Mouse (Mus musculus) adrenal gland, postnatal 14 days (tissue): ENCODE measurements at regions not wholly inside any gene's neighbourhood (a gene's known extent, or its start where the extent isn't known, plus 50 kb on each side); places are given as distances from the start of the nearest gene placed in this dataset.
A peak's percentile ranks its signal among the peaks of the same experiment; 100 is the strongest.

Source experiments
- DNase-seq: peaks from one replicate; pipeline ENCODE4 v3.0.0; 2021; ENCODE audit warnings: mixed read lengths

DNA sequence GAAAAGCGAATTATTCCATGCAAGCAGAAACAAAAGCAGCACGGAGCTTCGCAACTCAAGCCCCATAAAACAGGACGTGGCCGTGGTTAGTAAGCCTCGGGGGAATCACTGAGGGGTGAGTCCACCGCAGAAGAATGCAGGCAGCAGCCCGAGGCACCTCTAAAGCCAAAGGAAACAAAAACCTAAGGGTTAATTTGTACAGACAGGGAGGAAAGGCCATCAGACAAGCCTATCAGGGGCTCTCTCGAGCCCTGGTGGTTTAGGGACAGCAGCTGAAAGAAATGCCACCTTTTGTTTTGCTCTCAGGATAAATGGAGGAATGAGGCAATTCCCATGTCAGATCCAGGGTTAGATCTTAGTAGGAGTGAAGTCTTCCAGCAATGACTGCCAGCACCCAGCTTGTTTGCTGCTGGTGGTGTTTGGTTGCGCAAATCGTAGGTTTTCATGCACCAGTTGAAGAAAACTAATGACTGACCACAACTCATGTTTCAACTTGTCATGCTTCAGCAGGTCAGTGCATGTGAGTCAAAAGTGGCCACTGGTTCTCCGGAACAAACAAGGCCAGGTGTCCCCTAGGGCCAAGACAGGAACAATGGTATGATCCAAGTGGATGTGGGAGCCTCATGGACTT is 173.9 kb upstream of the Dapk1 start:
- DNase-seq = peak; percentile 44

DNA sequence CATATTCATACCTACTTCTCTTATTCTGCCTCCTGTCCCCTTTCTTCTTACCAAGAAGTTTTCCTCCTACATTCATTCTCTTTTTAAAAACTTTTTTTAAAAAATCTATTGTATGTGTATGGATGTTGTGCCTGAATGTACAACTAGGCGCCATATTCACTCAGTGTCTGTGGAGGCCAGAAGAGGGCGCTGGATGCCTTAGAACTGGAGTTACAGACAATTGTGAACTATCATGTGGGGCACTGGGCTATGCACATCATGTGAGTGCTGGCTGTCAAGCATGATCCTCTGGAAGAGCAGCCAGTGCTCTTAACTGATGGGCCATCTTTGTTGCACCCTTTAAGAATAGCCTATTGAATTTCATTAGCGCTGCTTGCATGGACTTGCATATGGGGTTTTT is 172.6 kb upstream of the Dapk1 start:
- DNase-seq = peak; percentile 24

DNA sequence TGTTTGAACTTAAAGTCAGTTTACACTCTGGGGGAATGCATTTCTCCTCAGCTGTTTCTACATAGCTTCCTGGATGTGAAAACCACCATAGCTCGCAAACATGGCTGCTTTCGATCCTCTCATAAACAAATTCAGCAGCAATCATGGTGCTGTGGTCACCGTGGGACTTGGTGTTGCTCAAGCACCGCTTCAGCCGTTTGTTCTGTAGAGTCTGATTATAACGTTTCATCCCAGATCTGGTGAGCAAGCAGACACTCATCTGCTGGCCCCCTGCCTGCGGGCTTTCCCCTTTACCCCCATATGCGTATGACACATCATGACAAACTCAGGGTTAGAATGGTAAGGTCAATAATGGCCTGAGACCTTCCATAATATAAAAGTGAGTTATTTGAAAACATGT is 170.3 kb upstream of the Dapk1 start:
- DNase-seq = peak; percentile 61

DNA sequence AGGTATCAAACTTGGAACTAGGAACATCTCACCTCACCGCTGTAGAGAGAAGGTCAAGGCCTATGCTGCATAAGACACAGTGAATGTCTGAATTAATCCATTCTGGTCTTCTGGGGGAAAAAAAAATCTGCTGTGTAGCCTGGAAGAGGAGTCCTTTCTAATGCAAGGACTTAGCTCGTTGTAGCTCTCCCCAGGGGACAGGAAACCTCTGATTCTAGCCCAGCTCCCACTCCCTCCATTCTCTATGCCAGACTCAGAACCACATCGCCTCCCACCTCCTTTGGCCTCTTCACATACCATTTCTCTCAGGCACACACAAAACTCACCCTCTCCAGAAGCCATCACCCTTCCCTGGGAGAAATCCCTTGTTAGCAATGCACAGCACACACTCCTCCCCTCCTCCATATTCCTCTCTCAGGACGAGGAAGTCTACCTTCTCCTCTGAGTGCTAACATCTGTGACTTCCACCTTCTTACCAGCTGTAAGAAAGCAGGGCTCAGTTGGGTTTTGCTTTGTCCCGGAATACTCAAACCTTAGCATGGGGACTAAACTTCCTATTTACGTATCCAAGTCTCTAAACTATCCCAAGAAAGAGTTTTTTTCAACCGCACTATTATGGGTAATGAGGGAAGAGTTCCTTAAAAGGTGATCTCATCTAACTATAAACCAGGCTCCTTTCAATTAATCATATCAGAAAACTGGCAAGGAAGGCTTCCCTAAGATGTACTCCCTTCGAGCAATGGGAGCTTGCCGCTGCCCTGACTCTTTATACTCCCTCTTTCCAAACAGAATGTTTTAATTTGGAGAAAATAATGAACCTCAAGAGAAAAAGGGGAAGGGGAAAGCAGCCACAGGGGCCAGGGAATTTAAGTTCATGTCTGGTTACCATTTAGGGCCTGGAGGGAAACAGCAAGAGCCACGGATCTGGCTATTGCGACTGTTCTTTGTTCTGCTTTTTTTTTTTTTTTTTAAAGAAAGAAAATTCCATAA is 167.2 kb upstream of the Dapk1 start:
- no peak for DNase-seq

DNA sequence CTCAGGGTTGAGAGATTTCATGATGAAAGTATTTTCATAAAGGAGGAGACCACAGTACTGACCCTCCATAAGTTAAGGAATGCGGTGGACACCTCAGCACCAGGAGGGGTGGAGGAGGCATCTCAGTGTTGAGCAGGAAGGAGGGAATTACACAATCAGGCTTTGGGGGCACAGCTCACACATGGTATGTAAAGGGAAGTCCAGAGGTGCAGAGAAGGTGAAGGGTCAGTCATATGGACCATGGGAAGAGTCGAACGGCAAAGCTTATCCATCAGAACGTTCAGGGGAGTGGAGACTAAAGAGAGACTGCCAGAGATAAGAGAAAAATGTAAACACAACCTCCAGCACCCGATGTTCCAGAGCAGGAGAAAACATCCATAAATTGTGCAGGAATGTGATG is 166.4 kb upstream of the Dapk1 start:
- no peak for DNase-seq

DNA sequence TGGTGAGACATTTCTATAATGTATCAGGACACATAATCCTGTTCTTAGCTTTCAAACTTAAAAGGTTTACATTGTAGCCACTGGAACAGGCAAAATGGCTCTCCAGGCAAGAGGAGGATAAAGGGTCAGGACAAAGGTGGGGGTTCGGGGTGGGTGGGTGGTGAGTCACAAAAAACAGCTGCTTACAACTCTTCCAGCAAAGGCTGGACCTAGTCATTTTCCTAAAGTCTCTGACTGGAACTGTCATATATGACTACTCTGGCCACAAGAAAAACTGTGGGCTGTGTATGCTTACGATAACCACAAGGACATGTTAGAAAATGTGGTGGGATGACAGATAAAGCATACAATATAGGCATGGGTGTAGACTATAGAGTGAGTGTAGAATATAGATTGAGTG is 163.6 kb upstream of the Dapk1 start:
- no peak for DNase-seq

DNA sequence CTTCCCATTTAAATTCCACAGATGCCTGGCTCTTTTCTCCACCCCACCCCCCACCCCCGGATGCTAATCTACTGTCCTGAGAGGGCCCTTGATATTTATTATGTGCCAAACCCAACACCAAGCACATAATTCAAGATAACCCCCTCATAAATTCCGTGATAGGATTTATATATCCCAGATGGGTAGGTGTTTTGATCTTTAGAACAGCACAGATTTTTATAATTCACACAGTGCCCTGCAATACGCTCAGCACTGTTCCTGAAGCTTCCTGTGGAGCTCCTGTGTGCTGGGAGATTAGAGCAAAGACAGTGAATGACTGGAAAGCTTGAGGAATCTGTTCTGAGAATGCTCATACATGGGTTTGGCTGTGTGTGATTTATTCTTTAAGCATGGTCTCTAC is 161.2 kb upstream of the Dapk1 start:
- DNase-seq = no peak

DNA sequence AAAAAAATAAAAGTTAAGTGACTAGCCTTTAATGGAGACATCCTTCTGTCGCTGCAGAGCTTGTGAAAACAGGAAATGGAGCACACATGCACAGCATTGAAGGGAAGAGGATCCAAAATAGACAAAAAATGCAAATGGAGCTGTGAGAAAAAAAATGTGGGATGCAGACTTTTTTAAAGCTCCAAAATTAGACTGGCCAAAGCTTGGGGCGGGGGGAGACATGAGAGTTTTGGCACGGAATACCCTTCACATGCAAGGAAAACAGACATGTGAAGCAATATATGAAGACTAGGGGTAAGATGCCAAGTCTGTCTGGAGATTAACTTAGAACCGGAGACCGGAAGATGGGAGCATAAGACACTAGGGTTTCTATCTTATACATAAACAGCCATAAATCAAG is 156.6 kb upstream of the Dapk1 start:
- DNase-seq = no peak

DNA sequence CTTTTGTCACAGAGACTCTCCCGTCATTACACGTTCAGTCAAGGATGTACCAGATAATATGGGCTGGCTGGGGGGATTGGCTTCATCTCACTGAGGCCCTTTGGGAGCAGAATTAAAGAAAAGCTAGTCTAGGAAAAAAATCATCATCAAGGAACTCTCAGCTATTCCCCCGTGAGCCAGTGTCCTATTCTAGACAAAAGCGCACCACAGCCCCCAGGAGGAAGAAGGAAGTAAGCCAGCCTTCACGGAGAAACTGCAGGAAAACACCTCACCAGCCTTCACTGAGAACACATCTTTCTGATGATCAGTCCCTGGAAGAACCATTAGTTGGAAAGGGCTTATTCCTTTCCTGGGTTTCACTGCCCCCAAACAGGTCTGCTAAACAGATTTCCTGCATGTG is 154.8 kb upstream of the Dapk1 start:
- no peak for DNase-seq

DNA sequence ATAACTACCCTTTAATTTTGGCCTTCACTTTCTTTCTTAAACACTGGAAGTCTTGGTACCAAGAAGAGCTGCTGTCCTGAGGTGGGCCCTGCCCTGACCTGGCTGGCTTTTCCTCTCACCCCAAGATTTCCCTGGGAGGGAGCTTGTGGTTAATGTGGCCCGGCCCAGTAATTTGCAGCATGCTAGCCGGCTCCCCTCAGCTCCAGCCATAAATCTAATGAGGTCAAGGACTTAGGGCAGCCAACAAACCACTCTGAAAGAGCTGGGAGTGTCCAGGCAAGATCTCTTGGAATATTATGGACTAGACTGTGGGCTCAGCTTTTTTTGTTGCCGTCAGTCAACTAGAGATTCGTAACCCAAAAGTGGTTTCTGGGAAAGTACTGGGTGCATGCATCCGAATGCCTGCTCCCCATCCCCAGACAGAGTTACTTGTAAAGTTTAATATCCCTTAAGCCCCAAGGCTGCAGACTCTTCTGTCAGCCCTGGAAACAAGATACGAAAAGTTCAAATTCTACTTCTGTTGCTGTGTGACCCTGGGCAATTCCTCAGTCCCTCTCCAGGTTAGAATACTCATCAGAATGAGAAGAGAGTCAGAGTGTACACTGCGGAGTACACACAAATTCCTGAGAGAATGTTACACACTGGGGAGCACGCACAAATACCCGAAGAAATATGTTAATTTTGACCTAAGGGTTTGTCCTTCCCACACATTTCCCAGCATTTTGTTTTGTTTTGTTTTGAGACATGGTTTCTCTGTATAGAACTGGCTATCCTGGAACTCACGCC is 150.8 kb upstream of the Dapk1 start:
- peak; percentile 62 for DNase-seq

DNA sequence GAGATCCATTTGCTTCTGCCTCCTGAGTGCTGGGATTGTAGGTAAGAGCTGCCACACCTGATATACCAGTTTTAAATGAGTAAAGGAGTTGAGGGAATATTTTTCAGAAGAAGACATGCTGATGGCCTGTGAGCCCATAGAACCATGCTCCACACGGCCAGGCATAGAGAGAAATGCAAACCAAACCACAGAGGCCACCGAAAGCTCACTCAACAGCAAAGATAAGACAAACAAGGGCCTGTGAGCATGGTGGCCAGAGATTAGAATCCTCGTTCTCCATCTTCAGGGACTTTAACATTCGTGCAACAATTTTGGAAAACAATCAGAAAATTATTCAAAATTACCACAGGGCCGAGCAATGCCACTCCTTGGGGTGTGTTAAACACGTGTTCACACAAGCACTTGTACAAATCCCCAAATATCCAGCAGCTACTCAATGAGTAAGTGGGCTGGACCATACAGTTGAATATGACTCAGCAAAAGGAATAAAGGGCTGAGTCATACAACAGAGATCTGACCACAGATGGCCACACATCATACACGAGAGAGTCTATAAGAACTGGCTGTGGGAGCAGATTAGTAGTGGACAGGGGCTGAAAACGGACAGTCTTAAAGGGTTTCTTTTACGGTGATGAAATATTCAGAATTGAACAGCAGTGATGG is 147.8 kb upstream of the Dapk1 start:
- DNase-seq = no peak

DNA sequence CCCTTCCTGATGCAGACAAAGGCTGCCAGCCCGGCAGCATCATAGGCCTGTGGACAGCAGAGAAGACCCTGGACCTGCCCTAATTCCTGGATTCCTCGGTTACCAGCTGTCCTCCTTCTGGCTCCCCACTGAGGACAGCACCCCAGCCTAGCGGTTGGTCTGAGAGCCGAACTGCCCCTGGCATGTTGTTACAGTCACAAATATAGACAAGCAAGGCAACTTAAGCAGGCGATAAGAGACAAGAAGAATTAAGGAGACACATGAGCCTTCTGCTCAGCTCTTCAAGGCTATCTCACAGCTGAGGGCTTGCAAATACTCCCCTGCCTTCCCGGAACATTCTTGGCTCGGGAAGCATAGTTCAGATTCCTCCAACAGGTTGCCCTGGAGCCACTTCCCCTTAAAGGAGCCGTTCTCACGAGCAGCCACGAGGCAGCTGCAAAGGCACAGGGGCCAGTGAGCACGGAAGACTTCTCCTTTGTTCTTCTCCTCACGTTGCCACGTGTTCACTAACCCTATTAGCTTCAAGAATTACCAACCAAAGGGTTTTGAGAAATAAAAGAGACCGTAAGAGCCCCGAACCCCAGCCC is 146.6 kb upstream of the Dapk1 start:
- DNase-seq = peak; percentile 42

DNA sequence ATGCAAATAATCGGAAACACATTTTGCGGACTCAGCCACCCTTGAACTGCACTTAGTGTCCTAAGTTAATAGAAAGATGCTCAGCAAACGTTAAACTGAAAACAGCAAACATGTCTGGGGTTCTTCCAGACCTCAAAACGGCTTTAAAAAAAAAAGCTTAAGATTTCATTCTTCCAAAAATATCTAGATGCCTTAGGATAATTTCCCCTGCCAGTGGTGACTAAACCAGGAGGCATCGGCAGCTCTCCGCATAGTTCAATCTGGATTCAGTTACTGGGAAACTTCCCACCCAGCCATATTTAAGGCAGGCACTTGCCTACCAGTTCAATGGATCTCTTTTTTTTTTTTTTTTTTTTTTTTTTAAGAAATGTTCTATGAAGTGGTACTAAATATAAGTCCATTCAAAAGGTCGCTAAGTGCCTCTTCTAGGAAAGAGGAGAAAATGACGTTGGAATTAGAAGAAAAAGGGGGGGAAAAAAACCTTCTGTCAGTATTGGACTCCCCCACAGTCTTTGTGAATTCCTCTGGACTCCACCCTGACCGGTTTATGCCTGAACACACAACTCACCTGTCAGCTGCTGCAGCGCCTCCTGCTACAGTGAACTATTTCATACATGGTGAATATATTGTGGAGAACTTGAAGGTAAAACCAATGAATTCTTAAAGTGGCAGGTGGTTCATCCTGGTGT is 145.7 kb upstream of the Dapk1 start:
- no peak for DNase-seq

DNA sequence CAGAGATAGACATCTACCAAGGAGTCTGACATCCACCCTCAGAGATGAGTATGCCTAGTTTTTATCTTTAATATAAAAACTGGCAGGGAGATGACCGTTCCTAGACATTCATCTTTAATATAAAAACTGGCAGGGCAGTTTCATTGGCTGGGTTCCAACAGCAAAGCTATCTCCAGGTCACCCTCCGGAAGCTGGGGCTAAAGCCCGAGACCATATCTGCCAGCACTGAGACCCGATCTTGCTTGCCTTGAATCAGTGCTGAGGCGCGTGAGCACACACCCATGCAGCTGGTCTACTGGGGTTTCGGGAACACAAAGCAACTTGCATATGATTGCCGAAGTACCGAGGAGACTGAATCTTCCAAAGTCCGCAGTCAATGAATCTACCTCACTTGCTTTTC is 144.5 kb upstream of the Dapk1 start:
- no peak for DNase-seq

DNA sequence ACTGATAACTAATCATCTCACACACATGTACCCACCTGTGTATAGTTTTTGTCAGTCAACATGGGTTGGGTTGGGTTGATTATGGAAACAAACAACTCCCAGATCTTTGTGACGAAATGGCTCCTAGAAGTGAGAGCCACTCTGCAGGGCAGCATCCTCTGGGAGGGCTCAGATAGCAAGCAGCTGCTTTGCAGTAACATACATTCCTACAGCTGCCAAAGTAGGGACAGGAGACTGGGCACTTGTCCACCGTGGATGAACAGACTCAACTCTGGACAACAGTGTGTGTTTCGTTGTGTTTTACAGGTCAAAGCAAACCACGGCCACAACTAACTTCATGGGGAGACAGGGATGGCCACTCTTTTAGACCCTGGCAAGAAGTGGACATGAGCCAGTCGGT is 142.7 kb upstream of the Dapk1 start:
- DNase-seq = no peak

DNA sequence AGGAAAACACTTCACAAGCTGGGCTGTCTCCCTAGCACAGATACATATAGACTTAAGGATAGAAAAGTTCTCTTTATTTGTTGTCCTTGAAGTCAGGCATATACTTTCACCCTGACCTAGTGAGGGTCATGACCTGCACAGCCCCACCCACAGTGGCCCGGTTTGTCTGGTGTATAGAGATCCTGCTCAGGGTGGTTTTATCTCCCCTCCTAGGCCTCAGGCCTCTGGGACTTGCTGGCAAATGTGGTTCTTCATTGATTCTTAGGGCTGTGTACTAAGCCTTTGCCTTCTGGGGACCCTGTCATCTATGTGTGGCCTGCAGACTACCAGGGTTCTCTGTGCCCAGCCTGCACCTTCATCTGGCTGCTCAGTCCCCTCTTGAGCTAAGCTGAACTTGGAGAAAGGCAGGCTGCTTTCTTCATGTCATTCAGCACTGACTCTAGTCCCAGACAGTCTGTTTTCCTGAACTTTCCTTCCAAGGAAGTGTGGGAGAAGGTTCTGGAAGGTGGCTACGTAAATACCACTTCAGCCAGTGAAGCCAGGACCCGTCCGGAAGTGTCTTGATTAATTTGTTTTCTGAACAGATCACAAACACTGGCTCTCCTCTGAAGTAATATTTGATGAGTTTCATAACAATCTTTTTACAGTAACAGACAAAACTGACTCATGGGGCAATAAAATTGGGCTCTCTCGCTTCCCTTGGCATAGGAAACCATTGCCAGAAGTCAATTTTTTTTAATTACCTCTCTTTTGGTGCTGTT is 135.0 kb upstream of the Dapk1 start:
- DNase-seq = peak; percentile 18

DNA sequence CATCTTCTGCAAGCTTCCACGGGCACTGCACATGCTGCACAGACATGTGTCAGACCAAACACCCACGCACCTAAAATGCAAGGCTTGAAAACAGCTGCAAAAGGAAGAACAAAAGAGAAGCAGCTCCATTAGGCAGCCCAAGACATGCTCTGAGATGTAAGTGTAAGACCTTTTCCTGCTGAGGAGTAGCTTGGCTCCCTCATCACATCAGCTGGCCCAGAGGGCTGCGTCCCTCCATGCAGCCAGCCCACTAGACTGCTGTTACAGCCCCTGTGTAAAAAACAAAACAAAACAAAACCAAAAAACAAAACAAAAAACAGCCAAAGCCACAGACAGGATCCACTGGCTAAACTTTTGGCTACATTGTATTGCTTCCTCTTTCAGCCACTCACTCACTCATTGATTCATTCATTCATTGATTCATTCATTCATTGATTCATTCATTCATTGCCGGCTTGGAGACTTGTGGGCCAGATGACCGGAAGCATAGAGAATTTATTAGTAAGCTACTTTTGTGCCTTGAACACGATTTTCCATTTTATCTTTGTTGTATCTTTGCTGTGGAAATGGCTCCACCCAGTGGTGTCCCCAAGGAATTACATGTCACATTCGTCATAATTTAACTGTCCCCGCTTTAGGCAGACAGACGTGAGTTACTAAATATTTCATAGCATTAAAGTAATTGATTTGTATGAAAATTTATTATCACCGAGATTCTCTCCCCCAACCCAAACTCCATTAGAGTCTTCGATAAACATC is 133.7 kb upstream of the Dapk1 start:
- DNase-seq = peak; percentile 78

DNA sequence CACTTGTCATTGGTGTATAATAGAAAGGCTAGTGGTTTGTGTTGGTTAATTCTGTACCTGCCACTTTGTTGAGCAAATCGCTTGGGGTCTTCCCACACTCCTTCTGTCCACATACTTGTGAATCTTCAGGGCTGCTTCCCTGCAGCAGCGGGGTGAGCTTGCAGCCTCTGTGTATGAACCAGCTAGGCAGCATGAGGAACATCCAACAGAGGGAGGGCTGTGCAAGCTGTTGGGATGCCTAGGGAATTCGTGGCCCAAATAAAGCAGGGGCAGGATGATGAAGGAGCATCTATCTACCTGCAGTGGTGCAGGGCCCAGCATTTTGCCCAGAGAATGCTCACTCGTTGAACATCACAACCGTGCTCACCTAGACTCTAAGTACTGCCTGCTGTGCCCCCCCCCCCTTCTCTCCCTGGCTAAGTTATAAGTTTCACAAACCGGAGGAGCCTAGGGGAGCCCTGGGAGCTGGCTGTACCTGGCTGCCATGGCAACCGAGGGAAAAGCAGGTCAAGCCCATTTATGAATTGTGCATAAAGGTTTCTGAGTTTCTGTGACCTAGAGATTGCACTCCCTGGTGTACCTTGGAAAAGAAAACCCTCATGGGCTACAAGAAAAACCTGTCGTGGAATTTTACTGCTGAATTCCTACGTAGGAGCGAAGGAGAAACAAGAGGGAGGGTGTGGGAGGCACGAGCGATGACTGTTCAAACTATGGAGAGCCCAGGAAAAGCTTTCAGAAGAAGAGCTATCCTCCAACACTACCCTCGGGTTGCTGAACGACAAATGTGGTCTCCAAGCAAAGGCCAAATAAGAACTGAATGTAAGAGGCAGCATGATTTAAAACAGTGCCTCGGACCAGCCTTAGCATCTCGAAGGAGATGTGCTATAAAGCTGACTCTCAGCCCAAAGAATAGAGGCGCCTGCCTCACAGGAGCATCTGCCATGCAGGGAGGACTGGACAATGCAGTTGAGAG is 131.0 kb upstream of the Dapk1 start:
- no peak for DNase-seq

DNA sequence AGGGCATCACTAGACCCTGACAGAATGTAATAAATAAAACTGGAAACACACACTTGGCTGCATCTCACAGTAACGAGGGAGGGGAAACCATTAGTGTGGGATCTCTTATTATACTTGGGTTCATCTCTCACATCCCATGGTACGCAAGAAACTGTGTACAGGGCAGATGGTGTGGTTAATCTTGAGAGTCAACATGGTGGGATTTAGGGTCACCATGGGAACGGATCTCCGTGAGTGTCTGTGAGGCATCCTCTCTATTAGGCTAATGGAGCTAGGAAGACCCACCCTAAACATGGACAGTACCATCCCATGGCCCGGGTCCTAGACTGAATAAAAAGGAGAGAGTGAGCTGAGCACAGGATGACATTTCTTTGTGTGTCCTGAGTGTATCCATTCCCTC is 130.1 kb upstream of the Dapk1 start:
- no peak for DNase-seq
